Mouse (Mus musculus) forebrain, embryonic 12.5 days (tissue): ENCODE measurements at regions not wholly inside any gene's neighbourhood (a gene's known extent, or its start where the extent isn't known, plus 50 kb on each side); places are given as distances from the start of the nearest gene placed in this dataset.

Experiments used
- ATAC-seq: fragments of 200-750 bp; cut with Nextera tagmentation; 2 replicates; pipeline ENCODE4 v1.8.0; 2017; ENCODE audit warnings: moderate TSS enrichment; ENCODE audit not compliant: low FRiP score
- H3K27ac ChIP-seq: fragments of 300-500 bp; sonication (generic); 2 replicates; pipeline ENCODE4 v1.5.1; 2016; ENCODE audit warnings: mild to moderate bottlenecking
- H3K27me3 ChIP-seq: fragments of 300-500 bp; sonication (generic); 2 replicates; pipeline ENCODE4 v1.6.1; 2016; ENCODE audit warnings: mild to moderate bottlenecking
- H3K36me3 ChIP-seq: fragments of 300-500 bp; sonication (generic); replicated peaks from 2 replicates; pipeline ENCODE4 v1.6.1; 2016; ENCODE audit warnings: mild to moderate bottlenecking
- H3K4me1 ChIP-seq: fragments of 300-500 bp; sonication (generic); 2 replicates; pipeline ENCODE4 v1.6.1; 2016
- H3K4me2 ChIP-seq: fragments of 300-500 bp; sonication (generic); 2 replicates; pipeline ENCODE4 v1.6.1; 2016; ENCODE audit warnings: mild to moderate bottlenecking, moderate library complexity
- H3K4me3 ChIP-seq: fragments of 300-500 bp; sonication (generic); replicated peaks from 2 replicates; pipeline ENCODE4 v1.5.1; 2016; ENCODE audit warnings: mild to moderate bottlenecking
- H3K9ac ChIP-seq: fragments of 300-500 bp; sonication (generic); 2 replicates; pipeline ENCODE4 v1.6.1; 2016; ENCODE audit warnings: mild to moderate bottlenecking
- H3K9me3 ChIP-seq: fragments of 300-500 bp; sonication (generic); 2 replicates; pipeline ENCODE4 v1.6.1; 2016
- WGBS: fragments of 180-500 bp; shearing (Covaris S2); methylation state at CpG from one replicate; pipeline ENCODE4 v1.1.7; 2016; 5-methylcytosine and 5-hydroxymethylcytosine counted together

DNA sequence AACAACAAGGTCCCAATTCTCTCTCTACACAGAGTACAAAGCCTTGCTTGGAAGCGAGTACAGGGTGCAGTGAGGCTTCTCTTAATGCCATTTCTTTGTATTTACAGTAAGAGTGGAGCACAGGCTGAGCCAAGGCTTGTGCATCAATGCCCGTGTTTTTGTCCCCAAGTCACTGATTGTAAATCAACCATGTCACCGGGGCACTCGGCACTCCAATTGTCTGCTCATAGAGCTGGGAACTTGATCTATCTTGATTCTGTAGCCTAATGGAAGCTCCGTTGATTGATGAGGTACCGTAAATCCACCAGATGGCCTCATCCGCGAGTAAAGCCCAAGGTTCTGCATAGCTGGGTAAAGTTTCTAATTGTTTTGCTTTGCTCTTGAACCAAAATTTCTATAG lies 152.1 kb upstream of the Fam98a start:
- WGBS = 85% methylated on average over 8 of the region's 8 CpGs
- no peak overlapping the region for H3K27ac ChIP-seq
- no peak overlapping the region for H3K4me3 ChIP-seq
- H3K36me3 ChIP-seq = no peaks in the 10 kb centered on the region
- H3K9me3 ChIP-seq = no peaks in the 10 kb centered on the region
- H3K27me3 ChIP-seq = no peaks in the 10 kb centered on the region
- ATAC-seq = no peak
- no peak overlapping the region for H3K4me2 ChIP-seq
- no peak overlapping the region for H3K9ac ChIP-seq
- H3K4me1 ChIP-seq = no peaks in the 10 kb centered on the region

GRCm38 (mm10) chr17:75696729-75697103 lies 145.0 kb upstream of the Fam98a start:
- no peaks in the 10 kb centered on the region for H3K27me3 ChIP-seq
- no peaks in the 10 kb centered on the region for H3K9me3 ChIP-seq
- H3K27ac ChIP-seq = no peak overlapping the region
- no peak overlapping the region for H3K9ac ChIP-seq
- no peak overlapping the region for H3K4me3 ChIP-seq
- 90% methylated on average over 3 of the region's 3 CpGs for WGBS
- no peak overlapping the region for H3K4me2 ChIP-seq
- no peak for ATAC-seq
- no peaks in the 10 kb centered on the region for H3K36me3 ChIP-seq
- H3K4me1 ChIP-seq = no peaks in the 10 kb centered on the region

- H3K4me2 ChIP-seq = no peak overlapping the region
- 73% methylated on average over 5 of the region's 5 CpGs for WGBS
These were observed 144.5 kb upstream of the Fam98a start for GRCm38 (mm10) chr17:75696103-75696728.

DNA sequence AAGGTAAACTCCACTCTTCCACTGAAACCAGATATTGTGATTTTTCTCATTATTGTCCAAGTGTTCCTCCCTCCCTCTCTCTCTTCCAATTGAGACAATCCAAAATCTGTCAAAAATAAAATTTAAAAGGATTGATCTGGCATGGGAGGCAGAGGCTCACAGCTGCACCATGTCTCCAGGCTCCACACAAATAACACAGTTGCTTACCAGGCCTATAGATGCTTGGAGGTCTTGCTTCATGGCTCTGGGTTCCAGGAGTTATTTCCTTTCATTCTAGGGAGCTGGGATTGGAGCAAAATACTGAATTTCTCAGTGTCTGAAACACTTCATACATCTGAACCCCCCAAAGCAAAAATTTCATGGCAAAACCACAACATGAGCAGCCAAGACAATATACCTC lies 134.2 kb upstream of the Fam98a start:
- Histone ChIP-seq H3K36me3 (no peaks in the 10 kb centered on the region), H3K4me3 (no peak overlapping the region), H3K27ac (no peak overlapping the region), H3K4me2 (no peak overlapping the region), H3K9ac (no peak overlapping the region), H3K9me3 (no peaks in the 10 kb centered on the region), H3K27me3 (no peaks in the 10 kb centered on the region), H3K4me1 (no peaks in the 10 kb centered on the region)
- no peak for ATAC-seq

More at GRCm38 (mm10) chr17:75696103-75696728, 144.5 kb upstream of the Fam98a start:
- Histone ChIP-seq H3K4me3 (no peak overlapping the region), H3K4me1 (no peaks in the 10 kb centered on the region), H3K27me3 (no peaks in the 10 kb centered on the region), H3K9ac (no peak overlapping the region), H3K9me3 (no peaks in the 10 kb centered on the region), H3K36me3 (no peaks in the 10 kb centered on the region), H3K27ac (no peak overlapping the region)
- no peak for ATAC-seq

- H3K27me3 ChIP-seq = peaks cover 8% of the 10 kb centered on the region; the same call in 1 of the 2 replicates
- no peaks in the 10 kb centered on the region for H3K36me3 ChIP-seq
- H3K27ac ChIP-seq = no peak overlapping the region
- ATAC-seq = no peak
- H3K9me3 ChIP-seq = no peaks in the 10 kb centered on the region
- no peak overlapping the region for H3K9ac ChIP-seq
- 85% methylated on average over 11 of the region's 11 CpGs for WGBS
- no peak overlapping the region for H3K4me2 ChIP-seq
- H3K4me1 ChIP-seq = no peaks in the 10 kb centered on the region; the same call in 1 of the 2 replicates
- H3K4me3 ChIP-seq = no peak overlapping the region
These were observed 95.2 kb upstream of the Fam98a start for GRCm38 (mm10) chr17:75646982-75647381.

DNA sequence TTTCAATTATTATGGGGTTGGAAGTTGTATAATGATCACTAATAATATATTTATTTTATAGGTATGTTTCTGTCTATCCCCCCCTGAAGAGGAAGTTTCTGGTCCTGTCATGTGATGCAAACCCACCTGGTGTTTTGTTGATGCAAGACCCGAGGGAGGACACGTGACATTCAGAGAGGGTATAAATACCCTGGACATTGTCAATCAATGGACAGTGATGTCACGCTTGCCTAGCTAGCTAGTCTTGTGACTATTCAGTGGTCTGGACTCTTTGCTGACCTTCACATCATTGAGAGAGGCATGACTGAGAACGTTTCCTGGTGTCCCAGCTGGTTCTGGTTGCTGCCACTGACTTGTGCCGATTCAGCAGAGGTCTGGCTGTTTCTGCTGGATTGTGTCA lies 93.0 kb upstream of the Fam98a start:
- Histone ChIP-seq H3K4me2 (no peak overlapping the region), H3K36me3 (no peaks in the 10 kb centered on the region), H3K4me3 (no peak overlapping the region), H3K27me3 (peaks cover 11% of the 10 kb centered on the region; the same call in 1 of the 2 replicates), H3K9me3 (no peaks in the 10 kb centered on the region), H3K27ac (no peak overlapping the region), H3K4me1 (peaks cover 10% of the 10 kb centered on the region), H3K9ac (no peak overlapping the region)
- no peak for ATAC-seq
- 83% methylated on average over 5 of the region's 5 CpGs for WGBS

DNA sequence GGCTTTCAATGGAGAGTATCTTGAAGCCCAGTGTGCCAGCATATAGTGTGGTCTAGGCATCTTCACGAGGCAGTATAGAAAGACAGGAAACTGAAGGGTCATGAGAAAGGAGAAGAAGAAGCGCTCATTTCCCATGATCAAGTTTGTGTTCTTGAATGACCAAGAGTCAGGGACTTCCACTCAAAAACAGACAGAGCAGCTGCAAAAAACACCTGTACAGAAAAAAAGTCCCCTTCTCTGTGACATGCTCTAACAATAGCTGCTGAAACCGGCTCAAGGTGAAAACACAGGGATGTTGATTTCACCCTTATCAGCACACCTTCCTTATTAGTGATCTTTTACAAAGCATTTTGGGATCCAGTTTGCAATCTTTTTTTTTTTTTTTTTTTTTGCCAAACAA lies 90.6 kb upstream of the Fam98a start:
- no peak overlapping the region for H3K4me2 ChIP-seq
- no peaks in the 10 kb centered on the region for H3K36me3 ChIP-seq
- peaks cover 22% of the 10 kb centered on the region; the same call in 1 of the 2 replicates for H3K27me3 ChIP-seq
- no peak overlapping the region for H3K27ac ChIP-seq
- no peaks in the 10 kb centered on the region for H3K9me3 ChIP-seq
- no peak overlapping the region for H3K4me3 ChIP-seq
- peaks cover 10% of the 10 kb centered on the region for H3K4me1 ChIP-seq
- no peak for ATAC-seq
- no peak overlapping the region for H3K9ac ChIP-seq
- WGBS = 86% methylated on average over 3 of the region's 3 CpGs

- Histone ChIP-seq H3K4me2 (no peak overlapping the region), H3K36me3 (no peaks in the 10 kb centered on the region), H3K4me1 (peaks cover 10% of the 10 kb centered on the region), H3K9me3 (no peaks in the 10 kb centered on the region), H3K27ac (no peak overlapping the region), H3K4me3 (no peak overlapping the region), H3K9ac (no peak overlapping the region), H3K27me3 (peaks cover 22% of the 10 kb centered on the region; the same call in 1 of the 2 replicates)
- 29% methylated on average over 6 of the region's 6 CpGs for WGBS
- peak; percentile 67; the same call in 1 of the 2 replicates for ATAC-seq
These were observed 89.3 kb upstream of the Fam98a start for GRCm38 (mm10) chr17:75641010-75641498.

DNA sequence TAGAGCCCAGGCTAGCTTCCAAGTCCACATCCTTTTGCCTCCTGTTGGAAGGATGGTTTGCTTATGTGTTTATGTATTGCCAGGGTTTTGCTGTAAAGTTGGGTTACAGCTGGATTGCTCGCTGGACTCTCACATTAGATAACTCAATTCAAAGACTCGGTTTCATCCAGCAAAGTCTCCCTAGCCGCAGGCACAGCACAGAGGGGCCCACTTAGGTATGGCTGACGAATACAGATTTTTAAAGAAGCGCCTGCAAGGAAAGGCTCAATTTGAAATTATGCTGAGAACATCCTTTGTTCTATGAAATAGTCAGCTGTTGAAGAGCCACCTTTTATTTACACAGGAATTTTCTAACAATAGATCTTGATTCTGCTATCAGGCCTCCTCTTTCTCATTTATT lies 88.8 kb upstream of the Fam98a start:
- 62% methylated on average over 5 of the region's 5 CpGs for WGBS
- H3K36me3 ChIP-seq = no peaks in the 10 kb centered on the region
- H3K27ac ChIP-seq = no peak overlapping the region
- H3K9me3 ChIP-seq = no peaks in the 10 kb centered on the region
- no peak overlapping the region for H3K9ac ChIP-seq
- H3K4me1 ChIP-seq = peaks cover 10% of the 10 kb centered on the region
- H3K4me3 ChIP-seq = no peak overlapping the region
- peak; percentile 11; the same call in 1 of the 2 replicates for ATAC-seq
- H3K27me3 ChIP-seq = peaks cover 17% of the 10 kb centered on the region; the same call in 1 of the 2 replicates
- no peak overlapping the region for H3K4me2 ChIP-seq

GRCm38 (mm10) chr17:75629857-75630256 lies 78.1 kb upstream of the Fam98a start:
- H3K4me3 ChIP-seq = no peak overlapping the region
- H3K36me3 ChIP-seq = no peaks in the 10 kb centered on the region
- no peaks in the 10 kb centered on the region for H3K9me3 ChIP-seq
- no peak overlapping the region for H3K4me2 ChIP-seq
- H3K27me3 ChIP-seq = no peaks in the 10 kb centered on the region
- H3K27ac ChIP-seq = no peak overlapping the region
- H3K9ac ChIP-seq = no peak overlapping the region
- 87% methylated on average over 4 of the region's 4 CpGs for WGBS
- no peaks in the 10 kb centered on the region for H3K4me1 ChIP-seq
- ATAC-seq = 0 out of 2 replicates have a peak, but pooled peaks have one; percentile 33

- no peak overlapping the region for H3K4me2 ChIP-seq
- no peaks in the 10 kb centered on the region for H3K9me3 ChIP-seq
- no peaks in the 10 kb centered on the region for H3K4me1 ChIP-seq
- H3K4me3 ChIP-seq = no peak overlapping the region
- no peak overlapping the region for H3K27ac ChIP-seq
- 0 out of 2 replicates have a peak, but pooled peaks cover 4% of the 10 kb centered on the region for H3K27me3 ChIP-seq
- ATAC-seq = no peak
- H3K36me3 ChIP-seq = no peaks in the 10 kb centered on the region
- WGBS = 56% methylated on average over 3 of the region's 3 CpGs
- H3K9ac ChIP-seq = no peak overlapping the region
These were observed 67.7 kb upstream of the Fam98a start for GRCm38 (mm10) chr17:75619472-75619871.

DNA sequence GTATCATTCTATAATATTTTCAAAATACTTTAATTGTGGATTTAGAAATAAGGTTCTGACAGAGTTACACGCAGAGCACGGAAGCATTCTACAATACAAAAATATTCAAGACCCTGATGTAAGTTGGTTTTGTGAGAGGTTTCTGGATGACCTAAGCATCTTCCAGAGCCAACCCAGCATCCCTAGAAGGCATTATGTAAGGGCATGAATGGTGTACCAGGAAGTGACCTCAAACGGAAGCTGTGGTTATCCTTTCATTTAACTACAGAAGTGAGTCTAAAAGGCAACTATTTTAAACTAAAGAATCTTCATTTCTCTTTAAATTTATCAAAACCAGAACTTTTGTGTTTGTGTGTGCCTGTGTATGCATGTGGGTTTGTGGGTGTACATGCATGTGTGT lies 66.8 kb upstream of the Fam98a start:
- Histone ChIP-seq H3K4me2 (no peak overlapping the region), H3K27ac (no peak overlapping the region), H3K36me3 (no peaks in the 10 kb centered on the region), H3K9ac (no peak overlapping the region), H3K9me3 (no peaks in the 10 kb centered on the region), H3K27me3 (0 out of 2 replicates have a peak, but pooled peaks cover 4% of the 10 kb centered on the region), H3K4me1 (no peaks in the 10 kb centered on the region), H3K4me3 (no peak overlapping the region)
- no peak for ATAC-seq
- 93% methylated on average over 3 of the region's 3 CpGs for WGBS

GRCm38 (mm10) chr17:75617280-75617679 lies 65.5 kb upstream of the Fam98a start:
- H3K9me3 ChIP-seq = no peaks in the 10 kb centered on the region
- no peak overlapping the region for H3K4me2 ChIP-seq
- no peaks in the 10 kb centered on the region for H3K4me1 ChIP-seq
- peak; percentile 65; the same call in 1 of the 2 replicates for ATAC-seq
- no peak overlapping the region for H3K9ac ChIP-seq
- H3K27me3 ChIP-seq = 0 out of 2 replicates have a peak, but pooled peaks cover 4% of the 10 kb centered on the region
- H3K36me3 ChIP-seq = no peaks in the 10 kb centered on the region
- no peak overlapping the region for H3K4me3 ChIP-seq
- WGBS = 20% methylated on average over 6 of the region's 6 CpGs
- H3K27ac ChIP-seq = no peak overlapping the region
